Mouse (Mus musculus) liver, adult 2 months (tissue): ENCODE measurements around the gene Bcar3.

Experiments
- CTCF ChIP-seq: fragments of 200-500 bp; IDR thresholded peaks from 2 replicates; pipeline ENCODE4 v1.5.1; 2011; ENCODE audit warnings: low read depth, low read length, control low read depth
- POLR2A ChIP-seq: fragments of 200-500 bp; IDR thresholded peaks from 2 replicates; pipeline ENCODE4 v1.6.1; 2011; ENCODE audit warnings: low read length, control low read depth; ENCODE audit not compliant: insufficient read depth; ENCODE audit errors: extremely low read depth

GRCm38 (mm10) chr3:122333493-122333892 lies 39.6 kb downstream of the Bcar3 start:
- TF ChIP-seq POLR2A (no peak), CTCF (no peak)
